Mouse (Mus musculus): ENCODE results near the gene Atp1b1. TPM values are rescaled to one million over a fixed set of nuclear protein-coding genes. Genes with fewer than 3 reads are reported as not detected.

The Atp1b1 gene
- polyA plus RNA-seq, 1 experiment from 2014 or later, result 310 TPM

DNA sequence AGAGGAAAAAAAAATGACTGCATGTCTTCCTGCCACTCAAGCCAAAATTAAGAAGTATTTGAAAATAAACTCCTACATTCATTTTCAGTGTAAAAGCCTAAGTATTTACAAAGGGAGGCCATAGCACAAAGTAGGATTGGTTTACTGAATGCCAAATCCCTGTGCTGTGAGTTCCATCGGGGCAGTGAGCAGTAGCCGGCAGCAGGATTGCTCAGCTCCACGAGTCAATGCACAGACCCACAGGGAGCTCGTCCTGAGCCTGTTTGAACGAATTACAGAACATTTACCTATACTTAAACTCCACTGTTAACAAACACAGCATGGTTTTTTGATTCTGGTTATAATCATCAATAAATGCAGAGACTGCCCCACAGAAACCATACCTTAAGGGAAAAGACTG is 25.5 kb downstream of the Atp1b1 start:
- no peak for ATAC-seq (ENCODE audit: low FRiP score, low read depth)
- Histone ChIP-seq H3K9me3 (no peaks in the 10 kb centered on the region), H3K9ac (no peak overlapping the region), H3K27ac (replicated peaks) (no peak overlapping the region), H3K4me1 (replicated peaks) (no peaks in the 10 kb centered on the region), H3K4me3 (no peak overlapping the region), H3K27me3 (no peaks in the 10 kb centered on the region), H3K4me2 (no peak overlapping the region), H3K36me3 (peaks cover 21% of the 10 kb centered on the region)
- WGBS, result 83% methylated on average over 5 of the region's 5 CpGs

DNA sequence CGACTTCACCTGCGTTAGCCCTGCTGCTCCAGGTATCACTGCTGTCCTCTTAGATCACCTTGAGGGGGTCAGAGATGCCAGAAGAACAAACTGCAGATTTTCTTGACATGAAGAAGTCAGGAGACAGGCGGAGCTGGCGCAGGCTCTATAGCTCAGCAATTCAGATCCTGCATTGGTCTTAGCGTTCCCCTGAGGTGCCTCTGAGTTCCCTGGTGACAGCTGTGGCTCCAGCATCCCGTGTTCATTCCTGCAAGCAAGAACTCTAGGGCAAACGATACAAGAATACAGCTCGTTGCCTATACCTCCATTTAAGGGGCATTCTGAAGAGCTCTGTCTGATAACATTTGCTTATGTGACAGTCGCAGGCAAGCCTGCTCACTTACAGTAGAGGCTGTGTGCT is 29.5 kb downstream of the Atp1b1 start:
- Histone ChIP-seq H3K4me2 (no peak overlapping the region), H3K4me3 (no peak overlapping the region), H3K27me3 (no peaks in the 10 kb centered on the region), H3K9ac (no peak overlapping the region), H3K4me1 (replicated peaks) (no peaks in the 10 kb centered on the region), H3K36me3 (no peaks in the 10 kb centered on the region), H3K9me3 (no peaks in the 10 kb centered on the region), H3K27ac (replicated peaks) (no peak overlapping the region)
- ATAC-seq (ENCODE audit: low FRiP score, low read depth), result no peak
- WGBS, result 88% methylated on average over 9 of the region's 9 CpGs

DNA sequence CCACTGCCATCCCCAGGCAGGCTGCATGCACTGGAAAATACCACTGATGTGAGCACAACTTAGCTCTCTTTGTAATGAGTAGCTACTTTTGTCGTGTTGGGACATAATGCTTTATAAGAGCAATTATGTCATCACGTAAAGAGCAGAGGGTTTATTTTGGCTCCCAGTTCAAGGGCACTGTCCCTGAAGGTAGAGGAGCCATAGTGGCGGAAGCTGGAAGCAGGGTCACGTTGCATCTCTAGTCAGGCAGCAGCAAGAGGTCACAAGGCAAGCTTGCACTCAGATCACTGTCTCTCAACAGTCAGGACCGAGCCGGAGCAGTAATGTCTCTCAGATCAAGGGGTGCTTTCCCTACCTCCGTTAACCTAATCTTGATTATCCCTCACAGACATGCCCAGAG is 30.4 kb downstream of the Atp1b1 start:
- Histone ChIP-seq H3K4me3 (no peak overlapping the region), H3K4me2 (no peak overlapping the region), H3K9me3 (no peaks in the 10 kb centered on the region), H3K27ac (replicated peaks) (no peak overlapping the region), H3K9ac (no peak overlapping the region), H3K27me3 (no peaks in the 10 kb centered on the region), H3K4me1 (replicated peaks) (no peaks in the 10 kb centered on the region), H3K36me3 (no peaks in the 10 kb centered on the region)
- WGBS, result 89% methylated on average over 7 of the region's 7 CpGs
- no peak for ATAC-seq (ENCODE audit: low FRiP score, low read depth)

DNA sequence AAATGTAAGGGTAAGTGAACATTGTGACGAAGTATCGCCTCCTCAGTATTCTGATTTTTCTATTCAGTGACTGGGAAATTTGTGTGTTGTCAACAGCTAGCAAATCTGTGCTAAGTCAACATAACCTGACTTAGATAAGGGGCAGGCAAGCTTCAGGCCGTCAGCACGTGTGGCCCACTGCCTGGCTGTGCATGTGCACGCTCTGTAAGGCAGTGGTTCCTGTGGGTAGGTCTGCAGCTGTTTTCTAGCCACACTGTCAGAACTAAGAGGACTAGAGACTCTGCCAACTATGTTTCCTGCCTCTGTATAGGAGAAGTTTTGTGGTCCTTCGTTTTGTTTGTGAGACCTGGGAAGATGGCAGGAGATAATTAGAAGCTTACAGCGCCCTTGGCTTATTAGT is 31.9 kb downstream of the Atp1b1 start:
- ATAC-seq (ENCODE audit: low FRiP score, low read depth), result no peak
- no peak overlapping the region for H3K9ac ChIP-seq
- H3K4me2 ChIP-seq, result no peak overlapping the region
- H3K9me3 ChIP-seq, result no peaks in the 10 kb centered on the region
- no peaks in the 10 kb centered on the region for H3K27me3 ChIP-seq
- no peak overlapping the region for H3K4me3 ChIP-seq
- no peaks in the 10 kb centered on the region for H3K36me3 ChIP-seq
- no peak overlapping the region for H3K27ac ChIP-seq (replicated peaks)
- H3K4me1 ChIP-seq (replicated peaks), result no peaks in the 10 kb centered on the region
- 92% methylated on average over 7 of the region's 7 CpGs for WGBS

DNA sequence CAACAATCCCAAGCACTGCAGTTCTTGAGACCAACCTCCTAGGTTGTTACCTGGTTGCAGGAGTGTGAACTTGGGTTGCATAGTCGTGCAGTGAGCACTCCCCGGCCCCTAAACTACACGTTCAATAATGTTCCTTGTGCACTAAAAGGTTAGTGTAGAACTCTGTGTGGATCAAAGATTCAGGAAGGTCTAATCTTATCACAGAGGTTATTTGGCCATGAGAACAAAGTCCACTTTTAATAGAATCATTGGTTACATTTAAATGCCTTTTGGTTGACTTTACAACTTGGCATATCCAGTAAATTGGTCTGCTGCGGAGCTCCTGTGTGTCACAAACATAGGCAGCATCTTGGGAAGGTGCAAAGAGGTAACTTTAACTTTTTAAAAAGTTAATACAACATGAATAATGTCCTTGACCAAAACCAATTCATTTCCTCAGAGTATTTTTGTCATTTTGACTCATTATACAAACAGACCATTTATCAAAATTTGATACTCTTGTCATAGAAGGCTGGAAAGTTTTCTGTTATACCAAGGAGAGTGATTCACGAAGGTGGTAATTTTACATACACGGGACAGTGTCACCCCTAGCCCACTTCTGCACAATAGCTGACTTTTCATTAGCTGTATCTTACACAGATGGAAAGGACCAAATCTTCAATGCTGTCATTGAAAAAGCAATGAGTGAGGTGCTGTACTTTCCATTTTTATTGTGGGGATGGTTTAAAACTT is 37.4 kb downstream of the Atp1b1 start:
- no peaks in the 10 kb centered on the region for H3K36me3 ChIP-seq
- no peak for ATAC-seq (ENCODE audit: low FRiP score, low read depth)
- H3K27me3 ChIP-seq, result no peaks in the 10 kb centered on the region
- no peak overlapping the region for H3K27ac ChIP-seq (replicated peaks)
- 90% methylated on average over 6 of the region's 6 CpGs for WGBS
- H3K4me1 ChIP-seq (replicated peaks), result no peaks in the 10 kb centered on the region
- H3K9me3 ChIP-seq, result no peaks in the 10 kb centered on the region
- H3K4me3 ChIP-seq, result no peak overlapping the region
- no peak overlapping the region for H3K4me2 ChIP-seq
- H3K9ac ChIP-seq, result no peak overlapping the region

DNA sequence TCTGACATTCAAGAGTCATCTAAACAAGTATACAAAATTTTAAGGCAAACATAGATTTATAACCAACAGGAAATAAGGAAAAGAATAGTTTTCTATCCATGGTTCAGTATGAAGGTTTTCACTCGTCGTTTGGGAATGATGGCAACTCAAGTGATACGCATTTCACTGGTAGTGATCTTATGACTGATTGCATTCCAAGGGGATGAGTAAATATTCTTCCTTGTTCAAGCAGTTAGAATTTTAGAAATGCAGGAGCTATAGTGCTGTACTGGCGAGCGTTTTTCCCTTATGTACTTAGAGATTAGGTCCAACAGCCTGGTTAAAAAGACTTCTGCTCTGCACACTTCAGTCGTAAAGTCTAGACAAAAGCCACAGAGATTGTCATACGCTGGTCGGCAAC is 38.8 kb downstream of the Atp1b1 start:
- Histone ChIP-seq H3K4me3 (no peak overlapping the region), H3K36me3 (no peaks in the 10 kb centered on the region), H3K9ac (no peak overlapping the region), H3K27me3 (no peaks in the 10 kb centered on the region), H3K9me3 (no peaks in the 10 kb centered on the region), H3K27ac (replicated peaks) (no peak overlapping the region), H3K4me2 (no peak overlapping the region), H3K4me1 (replicated peaks) (no peaks in the 10 kb centered on the region)
- ATAC-seq (ENCODE audit: low FRiP score, low read depth), result no peak
- WGBS, result 88% methylated on average over 8 of the region's 8 CpGs

DNA sequence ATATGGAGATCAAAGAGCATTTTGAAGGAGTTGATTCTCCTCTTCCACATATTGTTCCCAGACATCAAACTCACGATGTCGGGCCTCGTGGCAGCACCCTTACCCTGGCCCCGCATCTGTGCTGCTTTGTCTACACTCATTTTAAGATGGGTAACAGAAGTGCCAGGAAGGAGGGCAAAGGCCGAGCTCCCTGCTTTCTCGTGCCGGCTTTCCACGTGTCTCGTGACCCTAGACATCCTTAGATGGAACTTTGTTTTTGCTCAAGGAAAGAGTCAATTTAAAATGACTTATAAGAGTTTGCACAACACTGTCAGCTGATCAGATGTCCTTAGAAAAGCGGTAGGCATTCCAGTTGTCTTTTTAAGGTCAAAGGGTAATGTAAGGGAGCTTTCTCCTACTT is 39.8 kb downstream of the Atp1b1 start:
- no peak overlapping the region for H3K27ac ChIP-seq (replicated peaks)
- no peak overlapping the region for H3K9ac ChIP-seq
- H3K9me3 ChIP-seq, result no peaks in the 10 kb centered on the region
- ATAC-seq (ENCODE audit: low FRiP score, low read depth), result no peak
- H3K4me3 ChIP-seq, result no peak overlapping the region
- H3K36me3 ChIP-seq, result no peaks in the 10 kb centered on the region
- H3K27me3 ChIP-seq, result no peaks in the 10 kb centered on the region
- no peaks in the 10 kb centered on the region for H3K4me1 ChIP-seq (replicated peaks)
- H3K4me2 ChIP-seq, result no peak overlapping the region
- 87% methylated on average over 10 of the region's 10 CpGs for WGBS

DNA sequence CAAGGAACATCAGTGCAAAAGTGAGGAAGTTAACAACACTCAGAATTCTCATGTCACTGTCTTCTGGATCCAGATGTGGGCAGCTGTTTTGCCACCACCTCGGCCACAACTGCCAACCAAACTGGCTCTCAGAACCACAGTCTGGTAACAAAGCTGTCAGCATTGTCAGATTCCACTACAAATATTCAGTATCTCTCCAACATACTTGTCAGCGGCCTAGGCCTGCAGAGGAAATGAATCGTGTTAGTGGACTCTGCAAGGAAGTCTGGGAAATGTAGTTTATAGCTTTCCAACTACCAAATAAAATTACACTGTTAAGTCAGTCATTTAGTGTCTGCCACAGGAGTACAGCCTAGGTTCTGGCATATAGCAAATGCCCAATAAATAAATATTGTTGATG is 40.6 kb downstream of the Atp1b1 start:
- Histone ChIP-seq H3K9me3 (no peaks in the 10 kb centered on the region), H3K9ac (no peak overlapping the region), H3K4me1 (replicated peaks) (no peaks in the 10 kb centered on the region), H3K27me3 (no peaks in the 10 kb centered on the region), H3K4me3 (no peak overlapping the region), H3K4me2 (no peak overlapping the region), H3K27ac (replicated peaks) (no peak overlapping the region), H3K36me3 (no peaks in the 10 kb centered on the region)
- no peak for ATAC-seq (ENCODE audit: low FRiP score, low read depth)
- 84% methylated on average over 3 of the region's 3 CpGs for WGBS

DNA sequence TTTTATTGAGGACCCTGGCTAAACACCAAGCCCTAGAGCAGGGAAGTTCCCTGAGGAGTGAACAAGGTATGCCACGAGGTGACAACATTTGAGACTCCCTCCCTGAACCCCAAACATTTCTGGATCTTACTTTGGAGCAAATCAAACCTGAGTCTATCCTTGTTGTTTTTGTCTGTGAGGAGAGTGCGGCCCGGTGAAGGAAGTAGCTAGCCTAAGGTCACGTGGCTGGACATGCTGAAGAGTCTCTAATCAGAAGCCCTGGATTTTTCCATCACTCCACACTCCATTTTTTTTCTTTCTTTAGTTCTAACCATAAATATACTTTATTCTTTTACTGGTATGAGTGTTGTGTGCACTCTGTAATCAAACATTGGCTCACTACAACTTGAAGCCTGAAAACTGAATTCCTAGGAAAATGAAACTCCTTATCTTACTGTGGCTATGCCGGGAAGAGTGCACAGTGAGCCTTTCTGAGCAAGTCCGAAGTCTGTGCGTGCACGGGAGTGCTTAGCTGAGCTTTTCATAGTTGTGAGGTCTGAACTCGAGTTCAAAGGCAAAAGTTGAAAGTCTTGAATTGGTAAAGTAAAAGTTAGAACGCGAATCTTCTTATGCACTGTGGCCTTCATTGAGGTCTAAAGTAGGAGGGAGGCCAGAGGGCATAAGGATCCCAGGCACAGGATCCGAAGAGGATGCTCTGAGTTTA is 41.3 kb downstream of the Atp1b1 start:
- ATAC-seq (ENCODE audit: low FRiP score, low read depth), result no peak
- no peaks in the 10 kb centered on the region for H3K4me1 ChIP-seq (replicated peaks)
- 90% methylated on average over 12 of the region's 12 CpGs for WGBS

DNA sequence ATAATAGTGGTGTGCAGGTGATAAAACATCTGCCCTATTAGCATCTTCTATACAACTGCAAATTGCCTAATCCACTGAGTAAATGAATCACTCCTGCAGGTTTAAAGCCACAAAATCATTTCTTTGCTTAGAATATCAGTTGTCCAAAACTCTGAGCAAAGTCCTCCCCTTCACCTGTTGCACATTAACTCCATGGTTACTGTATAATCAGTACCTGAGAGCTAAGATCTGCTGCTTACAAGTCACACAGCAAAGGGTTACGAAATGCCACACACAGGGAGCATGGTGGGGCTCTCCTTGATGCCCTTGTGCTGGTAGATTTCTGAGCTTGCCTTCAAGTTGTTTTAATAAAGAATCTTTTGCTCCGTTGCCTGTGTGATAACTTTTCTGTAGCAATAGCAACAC is 42.8 kb downstream of the Atp1b1 start:
- Histone ChIP-seq H3K4me2 (no peak overlapping the region), H3K27me3 (no peaks in the 10 kb centered on the region), H3K4me3 (no peak overlapping the region), H3K4me1 (replicated peaks) (no peaks in the 10 kb centered on the region), H3K9ac (no peak overlapping the region), H3K9me3 (no peaks in the 10 kb centered on the region), H3K36me3 (no peaks in the 10 kb centered on the region), H3K27ac (replicated peaks) (no peak overlapping the region)
- 88% methylated on average over 2 of the region's 2 CpGs for WGBS
- no peak for ATAC-seq (ENCODE audit: low FRiP score, low read depth)

More for the DNA sequence above, 41.3 kb downstream of the Atp1b1 start:
- Histone ChIP-seq H3K27ac (replicated peaks) (no peak overlapping the region), H3K4me2 (no peak overlapping the region), H3K4me3 (no peak overlapping the region), H3K36me3 (no peaks in the 10 kb centered on the region), H3K27me3 (no peaks in the 10 kb centered on the region), H3K9me3 (no peaks in the 10 kb centered on the region), H3K9ac (no peak overlapping the region)

DNA sequence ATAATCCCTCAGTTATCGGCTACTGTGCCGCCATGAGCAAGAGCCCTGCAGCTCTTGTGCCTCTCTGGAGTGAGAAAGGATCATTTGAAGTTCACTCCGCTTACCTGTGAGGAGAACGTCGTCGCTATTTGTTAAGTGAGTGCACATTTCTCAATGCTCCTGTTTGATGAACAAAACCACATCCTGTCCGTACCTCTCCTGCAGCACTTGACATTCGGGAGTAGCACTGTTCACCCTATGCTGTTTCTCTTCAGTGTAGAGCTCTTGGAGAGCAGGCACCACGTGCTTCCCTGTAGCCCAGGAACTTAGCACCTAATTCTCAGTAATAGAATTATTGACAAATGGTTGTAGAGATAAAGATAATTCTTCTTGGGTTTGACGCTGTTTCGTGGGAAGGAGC is 44.5 kb downstream of the Atp1b1 start:
- 97% methylated on average over 11 of the region's 11 CpGs for WGBS
- ATAC-seq (ENCODE audit: low FRiP score, low read depth), result no peak
- Histone ChIP-seq H3K36me3 (no peaks in the 10 kb centered on the region), H3K4me1 (replicated peaks) (no peaks in the 10 kb centered on the region), H3K4me3 (no peak overlapping the region), H3K9me3 (no peaks in the 10 kb centered on the region), H3K9ac (no peak overlapping the region), H3K27me3 (no peaks in the 10 kb centered on the region), H3K27ac (replicated peaks) (no peak overlapping the region), H3K4me2 (no peak overlapping the region)

DNA sequence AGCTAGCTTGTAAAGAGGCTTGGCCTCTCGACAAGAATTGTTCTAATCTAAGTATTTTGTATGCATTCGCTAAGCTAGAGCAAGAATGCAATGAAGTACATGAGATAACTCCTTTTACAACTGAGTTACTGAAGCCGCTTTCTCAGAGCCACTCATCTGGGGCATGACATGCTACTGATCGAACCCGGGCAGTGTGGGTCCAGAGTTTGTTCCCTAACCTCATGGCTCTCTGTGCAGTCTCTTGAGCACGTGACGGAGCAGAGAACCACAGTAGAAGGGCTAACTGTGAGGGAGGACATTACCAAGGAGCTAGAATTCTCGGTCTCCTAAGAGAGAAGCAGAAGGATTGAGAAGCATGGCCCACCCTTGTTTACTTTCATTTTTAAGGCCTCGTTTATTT is 45.2 kb downstream of the Atp1b1 start:
- Histone ChIP-seq H3K9ac (no peak overlapping the region), H3K36me3 (no peaks in the 10 kb centered on the region), H3K27ac (replicated peaks) (no peak overlapping the region), H3K9me3 (no peaks in the 10 kb centered on the region), H3K4me3 (no peak overlapping the region), H3K27me3 (no peaks in the 10 kb centered on the region), H3K4me1 (replicated peaks) (no peaks in the 10 kb centered on the region), H3K4me2 (no peak overlapping the region)
- ATAC-seq (ENCODE audit: low FRiP score, low read depth), result no peak
- WGBS, result 97% methylated on average over 9 of the region's 9 CpGs

DNA sequence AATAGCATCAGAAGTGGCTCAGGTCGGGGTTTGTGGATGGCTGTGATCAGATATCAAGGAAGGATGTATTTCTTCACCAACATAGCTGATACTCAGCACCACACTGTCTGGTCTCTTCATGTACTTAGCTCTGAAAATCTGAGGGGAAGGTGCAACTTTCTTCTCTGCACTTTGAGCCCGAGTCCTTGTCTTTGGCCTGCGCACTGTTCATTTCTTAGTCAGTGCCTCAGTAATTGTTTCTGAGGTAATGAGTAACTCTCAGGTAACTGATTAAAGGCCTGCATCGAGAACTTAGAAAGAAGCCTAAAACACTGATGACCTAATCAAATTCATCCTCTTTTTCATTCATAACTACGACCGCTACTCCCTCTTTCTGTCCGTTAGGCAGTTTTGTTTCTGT is 46.8 kb downstream of the Atp1b1 start:
- 85% methylated on average over 7 of the region's 7 CpGs for WGBS
- no peak for ATAC-seq (ENCODE audit: low FRiP score, low read depth)

More for the DNA sequence above, 46.8 kb downstream of the Atp1b1 start:
- Histone ChIP-seq H3K27ac (replicated peaks) (no peak overlapping the region), H3K4me2 (no peak overlapping the region), H3K4me1 (replicated peaks) (no peaks in the 10 kb centered on the region), H3K27me3 (no peaks in the 10 kb centered on the region), H3K9ac (no peak overlapping the region), H3K4me3 (no peak overlapping the region), H3K9me3 (no peaks in the 10 kb centered on the region), H3K36me3 (no peaks in the 10 kb centered on the region)
